Mouse (Mus musculus): ENCODE measurements around the gene Psapl1. TPM values are rescaled to one million over a fixed set of nuclear protein-coding genes. Genes with fewer than 3 reads are reported as not detected.
"Not testable (repeated sequence)": the region's sequence is repeated elsewhere in the genome, so short reads cannot be mapped to it uniquely, and the experiment has no call there.

Psapl1 gene
- polyA plus RNA-seq, 1 experiment = 0.40 TPM

GRCm38 (mm10) chr5:36228405-36229370 lies 24.9 kb downstream of the Psapl1 start:
- Histone ChIP-seq H3K4me3 (ENCODE audit: insufficient read depth, low read depth, low read length) (no peak overlapping the region), H3K27ac (replicated peaks; ENCODE audit: low read depth, low read length) (no peak overlapping the region), H3K4me1 (ENCODE audit: control insufficient read depth, insufficient read depth, insufficient read length, low read length) (no peaks in the 10 kb centered on the region)

GRCm38 (mm10) chr5:36230301-36230780 lies 26.5 kb downstream of the Psapl1 start:
- H3K27ac ChIP-seq (replicated peaks; ENCODE audit: low read depth, low read length) = no peak overlapping the region
- H3K4me1 ChIP-seq (ENCODE audit: control insufficient read depth, insufficient read depth, insufficient read length, low read length) = no peaks in the 10 kb centered on the region
- H3K4me3 ChIP-seq (ENCODE audit: insufficient read depth, low read depth, low read length) = no peak overlapping the region

GRCm38 (mm10) chr5:36237526-36237925 lies 33.7 kb downstream of the Psapl1 start:
- not testable (repeated sequence) for H3K4me1 ChIP-seq (ENCODE audit: control insufficient read depth, insufficient read depth, insufficient read length, low read length); H3K4me3 ChIP-seq (ENCODE audit: insufficient read depth, low read depth, low read length); H3K27ac ChIP-seq (replicated peaks; ENCODE audit: low read depth, low read length)

- Histone ChIP-seq H3K4me3 (ENCODE audit: insufficient read depth, low read depth, low read length) (no peak overlapping the region), H3K27ac (replicated peaks; ENCODE audit: low read depth, low read length) (no peak overlapping the region), H3K4me1 (ENCODE audit: control insufficient read depth, insufficient read depth, insufficient read length, low read length) (no peaks in the 10 kb centered on the region)
Measured at GRCm38 (mm10) chr5:36248022-36248421, 44.2 kb downstream of the Psapl1 start.

- Histone ChIP-seq H3K4me1 (ENCODE audit: control insufficient read depth, insufficient read depth, insufficient read length, low read length) (no peaks in the 10 kb centered on the region), H3K27ac (replicated peaks; ENCODE audit: low read depth, low read length) (no peak overlapping the region), H3K4me3 (ENCODE audit: insufficient read depth, low read depth, low read length) (no peak overlapping the region)
Measured at GRCm38 (mm10) chr5:36252746-36253504, 49.1 kb downstream of the Psapl1 start.

GRCm38 (mm10) chr5:36254642-36255516 lies 51.1 kb downstream of the Psapl1 start:
- H3K4me1 ChIP-seq (ENCODE audit: control insufficient read depth, insufficient read depth, insufficient read length, low read length) = no peaks in the 10 kb centered on the region
- H3K27ac ChIP-seq (replicated peaks; ENCODE audit: low read depth, low read length) = no peak overlapping the region
- H3K4me3 ChIP-seq (ENCODE audit: insufficient read depth, low read depth, low read length) = no peak overlapping the region

Other genes with a start within 250 kb of the Psapl1 start
- gene Sorcs2, start 194.1 kb downstream of the Psapl1 start, polyA plus RNA-seq (2012; ENCODE audit: insufficient read depth, insufficient read length, missing spikeins) = 24.9 and 28.5 TPM in 2 replicates

Data from brown adipose tissue, adult 24 weeks (tissue).